Mouse (Mus musculus) MEL (cell line): ENCODE results near the gene Isg20l2. TPM values are rescaled to one million over a fixed set of nuclear protein-coding genes. Genes with fewer than 3 reads are reported as not detected.

Experiments used
- DNase-seq: peaks from one replicate; pipeline ENCODE4 v3.0.0; 2011; ENCODE audit warnings: low read depth, low spot score
- H3K27ac ChIP-seq: 2 replicates; pipeline ENCODE4 v1.5.1; 2012; ENCODE audit warnings: low read depth, mild to moderate bottlenecking, control low read depth, low read length, moderate library complexity; ENCODE audit not compliant: control insufficient read depth
- H3K27me3 ChIP-seq, 2 experiments: fragments of 150-350 bp in 1 of 2; sonication (generic) in 1 of 2; 2 replicates each; pipeline ENCODE4 v1.6.1; 2012; ENCODE audit warnings: low read length in 2 of 2, mild to moderate bottlenecking in 2 of 2, improper control_type of control experiment in 1 of 2, moderate library complexity in 1 of 2; ENCODE audit not compliant: insufficient read depth in 2 of 2, control insufficient read depth in 1 of 2
- H3K36me3 ChIP-seq, 2 experiments: 2 replicates each; pipeline ENCODE4 v1.6.1; 2012 to 2014; ENCODE audit warnings: low read length in 2 of 2, improper control_type of control experiment in 1 of 2, inconsistent platforms in 1 of 2, mild to moderate bottlenecking in 1 of 2; ENCODE audit not compliant: insufficient read depth in 2 of 2, control insufficient read depth in 1 of 2
- H3K4me1 ChIP-seq, 2 experiments: fragments of 150-350 bp in 1 of 2; sonication (generic) in 1 of 2; 2 replicates each; pipeline ENCODE4 v1.6.1; 2012; ENCODE audit warnings: low read length in 2 of 2, improper control_type of control experiment in 1 of 2, mild to moderate bottlenecking in 1 of 2; ENCODE audit not compliant: insufficient read depth in 2 of 2, control insufficient read depth in 1 of 2
- H3K4me3 ChIP-seq, 2 experiments: fragments of 150-350 bp in 1 of 2; sonication (generic) in 1 of 2; 2 replicates each; pipeline ENCODE4 v1.5.1; 2012; ENCODE audit warnings: low read depth in 2 of 2, low read length in 2 of 2, mild to moderate bottlenecking in 2 of 2, moderate library complexity in 2 of 2, control low read depth in 1 of 2, improper control_type of control experiment in 1 of 2; ENCODE audit not compliant: control insufficient read depth in 1 of 2, insufficient read depth in 1 of 2
- H3K79me2 ChIP-seq: 2 replicates; pipeline ENCODE4 v1.6.1; 2012; ENCODE audit warnings: mild to moderate bottlenecking, low read length, moderate library complexity; ENCODE audit not compliant: control insufficient read depth, poor library complexity, insufficient read depth
- H3K9ac ChIP-seq: 2 replicates; pipeline ENCODE4 v1.6.1; 2012; ENCODE audit warnings: low read depth, mild to moderate bottlenecking, control low read depth, low read length, moderate library complexity; ENCODE audit not compliant: control insufficient read depth, poor library complexity, severe bottlenecking
- H3K9me3 ChIP-seq: fragments of 150-350 bp; sonication (generic); replicated peaks from 2 replicates; pipeline ENCODE4 v1.6.1; 2012; ENCODE audit warnings: mild to moderate bottlenecking, low read length, improper control_type of control experiment, moderate library complexity; ENCODE audit not compliant: insufficient read depth
- BHLHE40 ChIP-seq: IDR thresholded peaks from 2 replicates; pipeline ENCODE4 v1.6.1; 2012; ENCODE audit warnings: low read depth, mild to moderate bottlenecking, inconsistent platforms, low read length, improper control_type of control experiment, borderline replicate concordance
- GATA1 ChIP-seq: IDR thresholded peaks from 2 replicates; pipeline ENCODE4 v1.6.1; 2011; ENCODE audit warnings: low read depth, low read length, improper control_type of control experiment
- HCFC1 ChIP-seq: IDR thresholded peaks from 2 replicates; pipeline ENCODE4 v1.6.1; 2012; ENCODE audit warnings: low read depth, mild to moderate bottlenecking, inconsistent platforms, low read length, improper control_type of control experiment, moderate library complexity
- MAFK ChIP-seq: IDR thresholded peaks from 2 replicates; pipeline ENCODE4 v1.6.1; 2011; ENCODE audit warnings: low read depth, mild to moderate bottlenecking, low read length, improper control_type of control experiment, borderline replicate concordance
- MEF2A ChIP-seq: IDR thresholded peaks from 2 replicates; pipeline ENCODE4 v1.6.1; 2014; ENCODE audit warnings: low read depth, mild to moderate bottlenecking, inconsistent platforms, low read length, improper control_type of control experiment; ENCODE audit not compliant: poor library complexity, insufficient replicate concordance, severe bottlenecking; ENCODE audit errors: extremely low read depth
- MXI1 ChIP-seq: IDR thresholded peaks from 2 replicates; pipeline ENCODE4 v1.6.1; 2011; ENCODE audit warnings: mild to moderate bottlenecking, low read depth, low read length, improper control_type of control experiment
- NELFE ChIP-seq: IDR thresholded peaks from 2 replicates; pipeline ENCODE4 v1.6.1; 2011; ENCODE audit warnings: low read depth, low read length, improper control_type of control experiment
- POLR2A ChIP-seq, 2 experiments: IDR thresholded peaks; 2 replicates each; pipeline ENCODE4 v1.6.1; 2011 to 2012; ENCODE audit warnings: low read length in 2 of 2, mild to moderate bottlenecking in 2 of 2, control low read depth in 1 of 2, improper control_type of control experiment in 1 of 2, low read depth in 1 of 2, moderate library complexity in 1 of 2; ENCODE audit not compliant: control insufficient read depth in 1 of 2, insufficient read depth in 1 of 2, poor library complexity in 1 of 2
- POLR2AphosphoS2 ChIP-seq: IDR thresholded peaks from 2 replicates; pipeline ENCODE4 v1.6.1; 2011; ENCODE audit warnings: low read length, improper control_type of control experiment
- RAD21 ChIP-seq: IDR thresholded peaks from 2 replicates; pipeline ENCODE4 v1.6.1; 2011; ENCODE audit warnings: mild to moderate bottlenecking, low read depth, low read length, improper control_type of control experiment
- RCOR1 ChIP-seq: IDR thresholded peaks from 2 replicates; pipeline ENCODE4 v1.6.1; 2012; ENCODE audit warnings: low read depth, mild to moderate bottlenecking, inconsistent platforms, low read length, improper control_type of control experiment
- SIN3A ChIP-seq: IDR thresholded peaks from 2 replicates; pipeline ENCODE4 v1.6.1; 2012; ENCODE audit warnings: low read length, improper control_type of control experiment, inconsistent platforms
- TBP ChIP-seq: IDR thresholded peaks from 2 replicates; pipeline ENCODE4 v1.8.0; 2011; ENCODE audit warnings: low read depth, low read length, improper control_type of control experiment
- TCF12 ChIP-seq: IDR thresholded peaks from 2 replicates; pipeline ENCODE4 v1.6.1; 2014; ENCODE audit warnings: low read depth, mild to moderate bottlenecking, inconsistent platforms, low read length, improper control_type of control experiment, moderate library complexity
- UBTF ChIP-seq: IDR thresholded peaks from 2 replicates; pipeline ENCODE4 v1.6.1; 2012; ENCODE audit warnings: low read depth, mild to moderate bottlenecking, inconsistent platforms, low read length, improper control_type of control experiment, moderate library complexity, borderline replicate concordance; ENCODE audit not compliant: insufficient read depth
- ZC3H11A ChIP-seq: IDR thresholded peaks from 2 replicates; pipeline ENCODE4 v1.6.1; 2012; ENCODE audit warnings: low read depth, mild to moderate bottlenecking, inconsistent platforms, low read length, improper control_type of control experiment
- ZKSCAN1 ChIP-seq: IDR thresholded peaks from 2 replicates; pipeline ENCODE4 v1.6.1; 2012; ENCODE audit warnings: low read depth, mild to moderate bottlenecking, inconsistent platforms, low read length, improper control_type of control experiment, moderate library complexity
- ZMIZ1 ChIP-seq: IDR thresholded peaks from 2 replicates; pipeline ENCODE4 v1.6.1; 2012; ENCODE audit warnings: low read depth, mild to moderate bottlenecking, inconsistent platforms, low read length, improper control_type of control experiment, moderate library complexity
- ZNF384 ChIP-seq: IDR thresholded peaks from 2 replicates; pipeline ENCODE4 v1.6.1; 2012; ENCODE audit warnings: low read depth, mild to moderate bottlenecking, inconsistent platforms, low read length, improper control_type of control experiment
- polyA plus RNA-seq, 2 experiments: library from polyadenylated mRNA; stranded (reverse) in 1 of 2; unstranded in 1 of 2; fragments of >175 nt in 1 of 2; fragments of >200 nt in 1 of 2; gene quantifications; 2 replicates each; pipeline versions ENCODE4 v1.2.1 to v1.2.4; 2012; ENCODE audit warnings: low replicate concordance in 2 of 2, low read depth in 1 of 2; ENCODE audit not compliant: insufficient read length in 2 of 2, insufficient read depth in 1 of 2, missing spikeins in 1 of 2
- total RNA-seq: library from RNA; depleted of rRNA; stranded (reverse); fragments of 300-350 nt; gene quantifications from 2 replicates; pipeline ENCODE4 v1.2.3, GENCODE M21; 2012

Gene Isg20l2
- total and polyA plus RNA-seq, 3 experiments = 45.0 to 71.8 TPM; not detected in 1

- no peak for DNase-seq
- H3K27ac ChIP-seq = no peak overlapping the region
- H3K9me3 ChIP-seq = no peaks in the 10 kb centered on the region
- H3K4me1 ChIP-seq = no peaks in the 10 kb centered on the region
- no peaks in the 10 kb centered on the region for H3K79me2 ChIP-seq
- no peak for TF ChIP-seq MEF2A
- TF ChIP-seq ZKSCAN1 = no peak
- no peak for TF ChIP-seq HCFC1
- no peak for TF ChIP-seq POLR2A (IDR thresholded peaks at IDR 0.05; ENCODE audit: control insufficient read depth in 1 of 2, insufficient read depth in 1 of 2, low read depth in 1 of 2, low read length in 2 of 2, poor library complexity in 1 of 2)
- no peak for TF ChIP-seq POLR2AphosphoS2
- no peak for TF ChIP-seq ZNF384
- TF ChIP-seq TBP = no peak
- no peak for TF ChIP-seq ZMIZ1
- no peak for TF ChIP-seq RAD21
- H3K4me3 ChIP-seq = no peak overlapping the region
- peaks cover 8 to 13% of the 10 kb centered on the region in 2 experiments; a peak in 3 of 4 replicates for H3K27me3 ChIP-seq
- no peaks in the 10 kb centered on the region for H3K36me3 ChIP-seq
- H3K9ac ChIP-seq = no peak overlapping the region
Measured at GRCm38 (mm10) chr3:87981214-87981760, 51.2 kb downstream of the Isg20l2 start.

- DNase-seq = no peak
Measured at GRCm38 (mm10) chr3:87981894-87982835, 52.1 kb downstream of the Isg20l2 start.

More at GRCm38 (mm10) chr3:87981894-87982835, 52.1 kb downstream of the Isg20l2 start:
- Histone ChIP-seq H3K4me3 (no peak overlapping the region), H3K79me2 (no peaks in the 10 kb centered on the region), H3K27ac (no peak overlapping the region), H3K9me3 (no peaks in the 10 kb centered on the region), H3K36me3 (no peaks in the 10 kb centered on the region), H3K4me1 (no peaks in the 10 kb centered on the region), H3K27me3 (peaks cover 5 to 12% of the 10 kb centered on the region in 2 experiments; a peak in 3 of 4 replicates), H3K9ac (no peak overlapping the region)
- TF ChIP-seq UBTF (no peak), MXI1 (no peak), ZNF384 (no peak), RCOR1 (no peak), NELFE (no peak), SIN3A (no peak), TCF12 (no peak), GATA1 (no peak), ZC3H11A (no peak), BHLHE40 (no peak), MAFK (no peak), POLR2AphosphoS2 (no peak)
